23 mouse cellular contexts compared by ENCODE assay signal in genomic region chr8:93852851-93853461, GRCm38 (mm10). TPM values are rescaled to one million over a fixed set of nuclear protein-coding genes. Genes with fewer than 3 reads are reported as not detected.
DNase-seq lines count a peak whose midpoint lies in the region; TF ChIP-seq lines count a peak whose summit lies in the region.
"Had no signal": no experiment of that assay in that cellular context is flagged by ENCODE, and none has a peak within 500 bp of the region (broad histone marks: within the 10 kb centered on the region; RNA-seq: fewer than 3 reads in every experiment).

No protein-coding gene starts in this region.

- TF ChIP-seq CTCF in layer of hippocampus, adult 2 months (conservative IDR thresholded peaks at IDR 0.05) = no peak

- no peak for DNase-seq in layer of hippocampus, adult 2 months (ENCODE audit: low spot score in 2 of 2)
- DNase-seq in layer of hippocampus, adult 11-12 months (ENCODE audit: low spot score) = no peak
- peak; percentile 59 for DNase-seq in 3T3-L1 (ENCODE audit: low read depth, low spot score)
- DNase-seq in brain, adult 2 months (ENCODE audit: low read depth, low spot score) = peak; percentile 59
- DNase-seq in right cerebral cortex, adult 18-20 months = no peak
- DNase-seq in adrenal gland, postnatal 14 days = no peak
- DNase-seq: adrenal gland, adult 2 months; adrenal gland, postnatal 25 days; B cell, adult 2 months; cerebellum, adult 18-20 months; cerebellum, adult 9-11 months; cerebellum, postnatal 25 days; embryo, embryonic 11 days; gastrocnemius, postnatal 10 days; gastrocnemius, postnatal 36 days had no signal

- peak overlapping the region; percentile 73 for H3K27ac ChIP-seq in layer of hippocampus, adult 2 months
- H3K27ac ChIP-seq: embryonic facial prominence, embryonic 10.5 days; forebrain, embryonic 10.5 days; forebrain, embryonic 13.5 days; hindbrain, embryonic 10.5 days; hindbrain, embryonic 13.5 days; intestine, embryonic 15.5 days had no signal

- no peak overlapping the region for H3K4me3 ChIP-seq in layer of hippocampus, adult 2 months
- H3K4me3 ChIP-seq: embryonic facial prominence, embryonic 10.5 days; embryonic facial prominence, embryonic 13.5 days; forebrain, embryonic 10.5 days; forebrain, embryonic 13.5 days; hindbrain, embryonic 10.5 days; hindbrain, embryonic 13.5 days; intestine, embryonic 15.5 days had no signal

RNA-seq across cellular contexts. Expression of gene Gnao1, which starts 43.2 kb away (rescaled TPM):
- total RNA-seq in layer of hippocampus, adult 2 months (2021) = 100 to 1,000 TPM; 662 to 678 TPM
- total RNA-seq in adrenal gland, postnatal 14 days (2021) = 39.3 and 44.6 TPM in 2 replicates
- total RNA-seq: granulocyte monocyte progenitor cell, adult 5-6 weeks had no signal

Comparison
In these comparisons a context has a peak if more than half of its experiments do, and no peak if none do; other contexts are left out.
1. DNase-seq: peak in 3T3-L1 (single experiment) and brain, adult 2 months (single experiment); none in layer of hippocampus, adult 2 months (0 of 2), layer of hippocampus, adult 11-12 months (single experiment), right cerebral cortex, adult 18-20 months (single experiment) and adrenal gland, postnatal 14 days (single experiment).
2. RNA of gene Gnao1, which starts 43.2 kb away (total RNA-seq): 662 to 678 TPM in layer of hippocampus, adult 2 months; 39.3 to 44.6 TPM in adrenal gland, postnatal 14 days; every median in the first group is over 10 times any median in the second.